Mouse (Mus musculus) bone marrow, adult 2 months (tissue): ENCODE measurements around the gene Nfkbil1. TPM values are rescaled to one million over a fixed set of nuclear protein-coding genes. Genes with fewer than 3 reads are reported as not detected.

ENCODE experiments used
- H3K27ac ChIP-seq: fragments of 200-500 bp; 2 replicates; pipeline ENCODE4 v1.5.1; 2012; ENCODE audit warnings: low read depth, mild to moderate bottlenecking, control low read depth, inconsistent platforms, low read length; ENCODE audit not compliant: control insufficient read depth, poor library complexity, insufficient read depth
- H3K4me1 ChIP-seq: fragments of 200-500 bp; 2 replicates; pipeline ENCODE4 v1.6.1; 2011; ENCODE audit warnings: low read length; ENCODE audit not compliant: control insufficient read depth, insufficient read depth
- H3K4me3 ChIP-seq: fragments of 200-500 bp; replicated peaks from 2 replicates; pipeline ENCODE3; 2011; ENCODE audit warnings: mild to moderate bottlenecking, low read depth, low read length, control low read depth; ENCODE audit not compliant: control insufficient read depth
- CTCF ChIP-seq: fragments of 200-500 bp; IDR thresholded peaks from 2 replicates; pipeline ENCODE4 v1.5.1; 2011; ENCODE audit warnings: low read length, control low read depth; ENCODE audit not compliant: control insufficient read depth, insufficient read depth
- POLR2A ChIP-seq: fragments of 200-500 bp; IDR thresholded peaks from 2 replicates; pipeline ENCODE4 v1.6.1; 2011; ENCODE audit warnings: low read depth, mild to moderate bottlenecking, control low read depth, low read length, borderline replicate concordance; ENCODE audit not compliant: control insufficient read depth
- WGBS: fragments of 180-500 bp; shearing (Covaris S2); methylation state at CpG from one replicate; pipeline ENCODE4 v1.1.7; 2018; 5-methylcytosine and 5-hydroxymethylcytosine counted together
- polyA plus RNA-seq: library from polyadenylated mRNA; stranded (reverse); fragments of >200 nt; gene quantifications from 2 replicates; pipeline ENCODE4 v1.2.4, GENCODE M21; 2011; ENCODE audit warnings: low replicate concordance; ENCODE audit not compliant: missing spikeins, insufficient read depth, insufficient read length

Nfkbil1 gene
- polyA plus RNA-seq, 1 experiment, result 24.9 TPM

DNA sequence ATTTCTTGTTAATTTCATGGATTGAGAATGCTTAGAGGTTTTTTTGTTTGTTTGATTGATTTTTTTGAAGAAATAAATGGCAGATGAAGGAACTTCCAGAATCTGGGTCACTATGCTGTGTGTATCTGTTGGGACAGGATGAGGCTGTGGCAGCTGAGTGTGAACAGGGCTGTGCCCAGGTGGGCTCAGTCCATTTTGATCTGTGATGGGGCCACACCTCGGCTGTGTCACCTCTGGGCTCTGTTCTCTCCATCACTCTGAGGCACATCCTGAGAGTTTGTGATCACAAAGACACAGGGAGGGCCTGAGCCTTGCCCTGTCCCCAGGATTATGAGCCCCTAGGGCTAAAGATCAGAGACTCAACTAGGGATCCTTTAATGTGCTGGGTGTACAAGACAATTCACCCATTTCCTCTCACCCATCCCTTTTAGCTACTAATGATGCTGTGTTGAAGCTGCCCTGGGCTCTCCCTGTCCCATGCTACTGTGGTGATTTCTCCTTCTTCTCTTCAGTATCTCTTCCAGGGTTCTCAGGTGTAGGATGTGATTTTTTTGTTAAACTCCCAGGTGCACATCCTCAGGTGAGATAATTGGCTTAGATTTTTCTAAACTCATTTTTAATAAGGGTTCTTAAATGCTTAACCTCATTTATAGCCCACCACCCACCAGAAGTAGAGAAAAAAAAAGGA lies 32.0 kb upstream of the Nfkbil1 start:
- H3K4me3 ChIP-seq, result no peak overlapping the region
- WGBS, result 74% methylated on average over 1 of the region's 1 CpGs

DNA sequence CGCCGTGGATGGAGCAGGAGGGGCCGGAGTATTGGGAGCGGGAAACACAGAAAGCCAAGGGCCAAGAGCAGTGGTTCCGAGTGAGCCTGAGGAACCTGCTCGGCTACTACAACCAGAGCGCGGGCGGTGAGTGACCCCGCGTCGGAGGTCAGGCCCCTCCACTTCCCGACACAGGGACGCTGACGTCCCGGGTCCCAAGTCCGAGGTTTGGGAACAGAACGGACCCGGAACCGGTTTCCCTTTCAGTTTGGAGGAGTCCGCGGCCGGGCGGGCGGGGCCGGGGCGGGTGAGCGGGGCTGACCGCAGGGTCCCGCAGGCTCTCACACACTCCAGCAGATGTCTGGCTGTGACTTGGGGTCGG lies 27.9 kb upstream of the Nfkbil1 start:
- Histone ChIP-seq H3K4me3 (peak overlapping the region; percentile 84), H3K4me1 (peaks cover 6% of the 10 kb centered on the region), H3K27ac (peak overlapping the region; percentile 87)
- 1% methylated on average over 31 of the region's 31 CpGs for WGBS
- TF ChIP-seq POLR2A (no peak), CTCF (no peak)

More for the DNA sequence above, 32.0 kb upstream of the Nfkbil1 start:
- H3K4me1 ChIP-seq, result peaks cover 3% of the 10 kb centered on the region; the same call in 1 of the 2 replicates
- TF ChIP-seq POLR2A (no peak), CTCF (no peak)
- H3K27ac ChIP-seq, result no peak overlapping the region

DNA sequence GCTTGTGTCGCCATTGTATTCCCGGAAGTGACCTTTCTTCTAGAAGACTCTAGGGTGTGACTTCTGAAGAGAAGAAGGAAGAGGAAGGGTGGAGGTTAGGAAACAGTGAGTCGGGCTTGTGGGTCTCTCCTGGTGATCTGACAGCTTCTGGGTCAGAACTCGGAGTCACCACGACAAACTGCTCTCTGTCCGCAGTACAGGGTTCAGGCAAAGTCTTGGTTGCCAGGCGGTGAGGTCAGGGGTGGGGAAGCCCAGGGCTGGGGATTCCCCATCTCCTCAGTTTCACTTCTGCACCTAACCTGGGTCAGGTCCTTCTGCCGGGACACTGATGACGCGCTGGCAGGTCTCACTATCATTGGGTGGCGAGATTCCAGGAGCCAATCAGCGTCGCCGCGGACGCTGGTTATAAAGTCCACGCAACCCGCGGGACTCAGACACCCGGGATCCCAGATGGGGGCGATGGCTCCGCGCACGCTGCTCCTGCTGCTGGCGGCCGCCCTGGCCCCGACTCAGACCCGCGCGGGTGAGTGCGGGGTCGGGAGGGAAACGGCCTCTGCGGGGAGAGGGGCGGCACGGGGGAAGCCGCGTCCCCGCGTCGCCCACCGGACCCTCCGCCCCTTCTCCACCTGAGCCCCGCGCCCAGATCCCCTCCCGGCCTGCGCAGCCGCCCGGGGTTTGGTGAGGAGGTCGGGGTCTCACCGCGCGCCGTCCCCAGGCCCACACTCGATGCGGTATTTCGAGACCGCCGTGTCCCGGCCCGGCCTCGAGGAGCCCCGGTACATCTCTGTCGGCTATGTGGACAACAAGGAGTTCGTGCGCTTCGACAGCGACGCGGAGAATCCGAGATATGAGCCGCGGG lies 27.3 kb upstream of the Nfkbil1 start, which contains the start of gene H2-D1:
H2-D1 (plus strand) TSS at position 67 of the 859 bp plus-strand sequence.
- Histone ChIP-seq H3K4me1 (peaks cover 6% of the 10 kb centered on the region), H3K27ac (peak within 1 kb of the TSS; percentile 87), H3K4me3 (peak within 1 kb of the TSS; percentile 84)
- under 1% methylated on average over 72 of the region's 73 CpGs for whole genome bisulfite sequencing
- TF ChIP-seq POLR2A, result peak; percentile 99
- TF ChIP-seq CTCF, result no peak

DNA sequence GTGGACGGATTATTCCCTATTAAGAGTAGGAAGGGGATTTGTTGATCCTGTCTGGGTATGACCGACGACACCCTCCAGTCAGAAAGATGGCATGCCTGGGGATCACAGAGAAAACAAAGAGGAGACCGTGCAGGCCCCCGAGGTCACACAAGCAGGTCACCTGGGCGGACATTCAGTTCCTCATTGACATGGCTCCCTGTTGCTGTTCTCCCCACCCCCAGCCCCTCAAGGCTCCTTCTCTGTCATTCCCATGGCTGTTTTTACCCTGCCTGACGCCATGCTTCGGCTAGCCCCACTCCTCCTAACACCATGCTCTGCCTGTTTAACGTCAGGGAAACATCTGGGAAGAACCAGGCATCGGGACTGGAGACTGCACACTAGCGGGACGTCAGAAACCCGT lies 26.1 kb upstream of the Nfkbil1 start:
- WGBS, result 88% methylated on average over 13 of the region's 13 CpGs
- H3K4me3 ChIP-seq, result no peak overlapping the region
- peaks cover 8% of the 10 kb centered on the region for H3K4me1 ChIP-seq
- no peak overlapping the region for H3K27ac ChIP-seq
- TF ChIP-seq POLR2A, result no peak
- no peak for TF ChIP-seq CTCF

DNA sequence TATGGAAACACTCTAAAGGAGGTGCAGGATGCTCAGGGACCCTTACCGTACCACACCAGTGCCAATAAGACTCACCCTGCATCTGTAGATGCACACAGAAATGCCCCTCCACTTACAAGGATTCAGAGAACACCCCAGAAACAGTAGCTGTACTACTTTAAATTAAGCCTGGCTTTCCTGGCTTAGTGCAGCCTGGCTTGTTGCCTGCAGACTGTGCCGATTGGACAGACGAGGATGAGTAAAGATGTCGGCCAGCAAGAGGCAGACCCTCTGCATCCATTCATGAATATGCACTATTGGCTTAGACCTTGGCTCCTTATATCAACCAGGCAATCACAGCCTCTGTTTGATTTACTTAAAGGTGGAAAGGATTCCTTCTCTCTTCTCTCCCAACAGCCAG lies 24.0 kb upstream of the Nfkbil1 start:
- 88% methylated on average over 4 of the region's 4 CpGs for WGBS
- Histone ChIP-seq H3K27ac (peak overlapping the region; percentile 84), H3K4me3 (no peak overlapping the region), H3K4me1 (peaks cover 6% of the 10 kb centered on the region)
- TF ChIP-seq CTCF (no peak), POLR2A (no peak)

DNA sequence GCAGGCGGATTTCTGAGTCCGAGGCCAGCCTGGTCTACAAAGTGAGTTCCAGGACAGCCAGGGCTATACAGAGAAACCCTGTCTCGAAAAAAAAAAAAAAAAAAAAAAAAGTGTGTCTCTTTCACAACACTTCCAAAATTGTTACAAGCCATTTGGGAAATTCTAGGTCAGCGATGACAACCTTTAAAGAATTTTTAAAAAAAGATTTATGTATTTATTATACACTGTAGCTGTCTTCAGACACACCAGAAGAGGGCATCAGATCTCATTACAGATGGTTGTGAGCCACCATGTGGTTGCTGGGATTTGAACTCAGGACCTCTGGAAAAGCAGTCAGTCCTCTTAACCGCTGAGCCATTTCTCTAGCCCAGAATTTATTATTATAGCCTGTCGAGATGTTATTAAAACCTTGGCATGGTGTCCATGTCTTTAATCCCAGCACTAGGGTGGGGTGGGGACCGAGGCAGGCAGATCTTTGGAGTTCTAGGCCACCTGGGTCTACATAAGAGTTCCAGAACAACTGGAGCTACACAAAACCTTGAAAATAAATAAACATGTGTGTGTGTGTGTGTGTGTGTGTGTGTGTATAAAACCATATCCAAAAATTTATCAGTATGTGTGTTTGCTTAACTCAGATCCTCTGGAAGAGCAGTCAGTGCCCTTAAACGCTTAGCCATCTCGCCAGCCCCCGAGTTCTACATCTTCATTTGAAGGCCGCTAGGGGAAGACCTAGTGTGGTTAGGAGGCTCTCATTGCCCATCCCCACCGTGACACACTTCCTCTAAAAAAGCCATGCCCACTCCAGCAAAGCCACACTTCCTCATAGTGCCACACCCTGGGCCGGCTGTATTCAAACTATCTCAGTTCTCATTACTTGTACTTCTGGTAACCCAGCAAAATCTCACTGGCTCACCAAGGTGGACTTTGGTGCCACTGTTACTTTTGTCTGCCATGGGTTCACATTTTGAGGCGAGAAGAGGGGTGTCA lies 23.2 kb upstream of the Nfkbil1 start:
- no peak overlapping the region for H3K4me3 ChIP-seq
- TF ChIP-seq POLR2A (no peak), CTCF (peak; percentile 50; the same call in 1 of the 2 replicates)
- H3K27ac ChIP-seq, result peak overlapping the region; percentile 84
- peaks cover 6% of the 10 kb centered on the region for H3K4me1 ChIP-seq
- 19% methylated on average over 14 of the region's 14 CpGs for WGBS

DNA sequence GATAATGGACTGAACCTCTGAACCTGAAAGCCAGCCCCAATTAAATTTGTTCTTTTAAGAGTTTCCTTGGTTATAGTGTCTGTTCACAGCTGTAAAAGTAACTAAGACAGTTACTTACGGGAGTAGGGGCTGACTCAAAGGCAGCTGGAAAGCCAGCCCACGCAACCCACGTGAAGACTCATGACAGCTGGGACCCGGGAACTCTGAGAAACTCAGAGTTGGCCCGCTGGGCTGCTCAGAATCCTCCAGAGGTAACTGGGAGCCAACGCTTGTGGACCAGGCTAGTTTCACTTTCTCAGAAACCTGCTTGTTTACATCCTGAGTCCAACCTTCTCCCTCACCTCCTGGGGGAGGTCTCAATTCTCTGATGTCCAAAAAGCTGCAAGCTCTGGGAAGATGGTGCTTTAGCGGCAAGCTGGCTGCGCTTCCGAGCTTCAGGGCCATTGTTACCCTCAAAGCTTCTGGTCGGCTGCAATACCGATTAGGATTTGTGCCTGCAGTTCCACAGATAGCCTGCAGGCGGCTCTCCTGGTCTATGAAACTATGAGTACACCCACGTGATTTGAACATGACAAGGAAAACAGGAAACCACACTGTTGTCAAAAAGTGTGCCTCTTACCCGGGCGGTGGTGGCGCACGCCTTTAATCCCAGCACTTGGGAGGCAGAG lies 22.4 kb upstream of the Nfkbil1 start:
- peak overlapping the region; percentile 96 for H3K27ac ChIP-seq
- peak overlapping the region; percentile 85 for H3K4me3 ChIP-seq
- 2% methylated on average over 17 of the region's 17 CpGs for WGBS
- H3K4me1 ChIP-seq, result peaks cover 6% of the 10 kb centered on the region
- TF ChIP-seq CTCF, result peak; percentile 68
- no peak for TF ChIP-seq POLR2A
